Mouse (Mus musculus) kidney, postnatal 25 days (tissue): Measurements from ENCODE around the gene Rpn2.

Experiments used
- DNase-seq, 2 experiments: peaks; one replicate each; pipeline ENCODE4 v3.0.0; 2021; ENCODE audit warnings: mixed read lengths in 2 of 2

Rpn2 gene

GRCm38 (mm10) chr2:157353183-157353582 is 74.4 kb downstream of the Rpn2 start:
- no peak for DNase-seq

- no peak for DNase-seq
Observed at GRCm38 (mm10) chr2:157354106-157354505, 75.3 kb downstream of the Rpn2 start.

- no peak for DNase-seq
Observed at GRCm38 (mm10) chr2:157360028-157360427, 81.2 kb downstream of the Rpn2 start.

DNA sequence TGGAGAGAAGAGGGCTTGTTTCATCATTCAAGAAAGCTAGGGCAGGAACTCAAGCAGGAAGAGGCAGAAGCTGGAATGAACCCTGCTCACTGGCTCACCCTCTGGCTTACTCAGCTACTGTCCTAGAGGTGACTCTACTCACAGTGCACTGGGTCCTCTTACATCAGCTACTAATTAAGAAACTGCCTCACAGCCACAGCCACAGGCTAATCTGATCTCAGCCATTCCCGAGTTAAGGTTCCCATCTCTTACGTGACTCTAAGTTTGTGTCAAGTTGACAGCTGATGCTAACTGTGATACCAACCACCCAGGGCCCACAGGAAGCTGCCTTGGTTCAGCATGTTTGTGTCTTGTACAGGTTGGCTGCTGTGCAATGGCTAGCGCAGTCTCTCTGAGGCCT is 84.2 kb downstream of the Rpn2 start:
- DNase-seq: no peak

GRCm38 (mm10) chr2:157366762-157367161 is 87.9 kb downstream of the Rpn2 start:
- DNase-seq: no peak

GRCm38 (mm10) chr2:157367184-157367893 is 88.5 kb downstream of the Rpn2 start, which contains the start of gene Manbal:
Manbal (plus strand) TSS chr2:157367594.
- DNase-seq: peak; percentile 97

- peak in 1 of 2 experiments; percentile 10 for DNase-seq
Observed at GRCm38 (mm10) chr2:157367991-157368390, 89.2 kb downstream of the Rpn2 start.

DNA sequence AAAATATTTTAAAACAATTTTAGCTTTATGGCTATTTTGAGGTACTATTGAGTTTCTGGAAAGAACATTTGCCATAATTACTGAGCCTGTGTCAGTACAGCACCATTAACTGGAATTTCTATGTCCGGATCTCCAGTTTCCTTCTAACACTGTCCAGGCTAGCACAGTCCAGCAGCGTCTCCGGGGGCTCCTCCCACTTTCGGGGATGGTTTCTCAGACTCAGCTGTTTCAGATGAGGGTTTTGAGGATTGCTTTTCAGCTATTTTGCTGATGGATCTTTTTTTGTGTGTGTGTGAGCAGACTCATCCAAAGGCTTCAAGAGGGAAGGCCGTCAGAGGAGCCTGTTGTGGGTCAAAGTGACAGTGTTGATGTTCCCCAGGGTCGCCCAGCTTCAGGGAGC is 92.9 kb downstream of the Rpn2 start:
- DNase-seq: peak in 1 of 2 experiments; percentile 44

DNA sequence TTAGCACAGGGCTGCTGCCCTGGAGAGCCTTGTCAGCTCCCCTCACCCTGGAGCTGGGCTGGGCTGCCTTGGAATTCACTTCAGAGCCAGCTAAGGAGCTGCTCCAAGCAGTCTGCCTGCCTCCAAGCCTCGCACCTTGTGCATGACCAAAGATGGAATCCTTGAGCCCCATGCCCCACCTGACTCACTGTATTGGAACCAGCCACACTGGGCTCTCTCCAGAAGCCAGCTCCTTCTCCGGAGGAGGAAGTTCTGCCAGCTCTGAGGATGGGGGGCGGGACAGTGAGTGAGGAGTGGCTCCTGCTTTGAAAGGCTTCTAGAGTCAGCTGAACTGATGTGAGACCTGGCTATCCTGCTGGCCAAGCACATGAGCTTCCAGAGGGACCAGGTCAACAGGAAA is 94.9 kb downstream of the Rpn2 start:
- DNase-seq: no peak

- no peak for DNase-seq
Observed at GRCm38 (mm10) chr2:157375051-157375450, 96.2 kb downstream of the Rpn2 start.
